Mouse (Mus musculus): ENCODE data around the gene Rev3l. TPM values are rescaled to one million over a fixed set of nuclear protein-coding genes. Genes with fewer than 3 reads are reported as not detected.

Gene Rev3l
- polyA plus RNA-seq, 1 experiment from 2014 or later, result 32.2 TPM

Other genes with a start within 250 kb of the Rev3l start
- 6.7 and 8.0 TPM in 2 replicates for gene Traf3ip2, start 119.2 kb upstream of the Rev3l start, polyA plus RNA-seq (2015; fragmentation: Nextera tagmentation; extraction: Ambion mirVana)
- gene Mfsd4b4, start 167.1 kb downstream of the Rev3l start, polyA plus RNA-seq (2015; fragmentation: Nextera tagmentation; extraction: Ambion mirVana), result 3.2 and 3.3 TPM in 2 replicates
- gene Mfsd4b2, start 194.8 kb downstream of the Rev3l start, polyA plus RNA-seq (2015; fragmentation: Nextera tagmentation; extraction: Ambion mirVana), result 0.09 TPM in 1 of 2 replicates, not detected in the other
- gene Mfsd4b3, start 228.0 kb downstream of the Rev3l start, polyA plus RNA-seq (2015; fragmentation: Nextera tagmentation; extraction: Ambion mirVana), result 0.21 and 0.24 TPM in 2 replicates